Mouse (Mus musculus) MEL (cell line): ENCODE results near the gene Madd.

ENCODE experiments used
- CHD2 ChIP-seq: IDR thresholded peaks from 2 replicates; pipeline ENCODE4 v1.6.1; 2011; ENCODE audit warnings: low read length, improper control_type of control experiment
- CTCF ChIP-seq, 3 experiments: IDR thresholded peaks in 2 of 3; conservative IDR thresholded peaks in 1 of 3; 2 replicates each; pipeline ENCODE4 v1.5.1; 2011 to 2012; ENCODE audit warnings: low read length in 3 of 3, low read depth in 2 of 3, mild to moderate bottlenecking in 2 of 3, improper control_type of control experiment in 1 of 3, inconsistent platforms in 1 of 3, mixed read lengths in 1 of 3, moderate library complexity in 1 of 3; ENCODE audit not compliant: control insufficient read depth in 1 of 3, insufficient read depth in 1 of 3, poor library complexity in 1 of 3, severe bottlenecking in 1 of 3
- GABPA ChIP-seq: IDR thresholded peaks from 2 replicates; pipeline ENCODE4 v1.6.1; 2012; ENCODE audit warnings: low read depth, mild to moderate bottlenecking, inconsistent platforms, low read length, improper control_type of control experiment, moderate library complexity
- HCFC1 ChIP-seq: IDR thresholded peaks from 2 replicates; pipeline ENCODE4 v1.6.1; 2012; ENCODE audit warnings: low read depth, mild to moderate bottlenecking, inconsistent platforms, low read length, improper control_type of control experiment, moderate library complexity
- MAX ChIP-seq: IDR thresholded peaks from 2 replicates; pipeline ENCODE4 v1.6.1; 2011; ENCODE audit warnings: low read length, improper control_type of control experiment
- MAZ ChIP-seq: IDR thresholded peaks from 2 replicates; pipeline ENCODE4 v1.6.1; 2012; ENCODE audit warnings: low read depth, mild to moderate bottlenecking, inconsistent platforms, low read length, improper control_type of control experiment
- MEF2A ChIP-seq: IDR thresholded peaks from 2 replicates; pipeline ENCODE4 v1.6.1; 2014; ENCODE audit warnings: low read depth, mild to moderate bottlenecking, inconsistent platforms, low read length, improper control_type of control experiment; ENCODE audit not compliant: poor library complexity, insufficient replicate concordance, severe bottlenecking; ENCODE audit errors: extremely low read depth
- MYC ChIP-seq: IDR thresholded peaks from 2 replicates; pipeline ENCODE4 v1.6.1; 2011; ENCODE audit warnings: low read depth, mild to moderate bottlenecking, low read length, improper control_type of control experiment, moderate library complexity
- POLR2A ChIP-seq, 2 experiments: IDR thresholded peaks; 2 replicates each; pipeline ENCODE4 v1.6.1; 2011 to 2012; ENCODE audit warnings: low read length in 2 of 2, mild to moderate bottlenecking in 2 of 2, control low read depth in 1 of 2, improper control_type of control experiment in 1 of 2, low read depth in 1 of 2, moderate library complexity in 1 of 2; ENCODE audit not compliant: control insufficient read depth in 1 of 2, insufficient read depth in 1 of 2, poor library complexity in 1 of 2
- SMC3 ChIP-seq: IDR thresholded peaks from 2 replicates; pipeline ENCODE4 v1.6.1; 2011; ENCODE audit warnings: low read depth, low read length, improper control_type of control experiment

- TF ChIP-seq POLR2A (IDR thresholded peaks at IDR 0.05; ENCODE audit: control insufficient read depth in 1 of 2, insufficient read depth in 1 of 2, low read depth in 1 of 2, low read length in 2 of 2, poor library complexity in 1 of 2) (no peak), MEF2A (no peak), MAX (no peak), CTCF (IDR thresholded peaks at IDR 0.05 in 2 of 3, conservative IDR thresholded peaks at IDR 0.05 in 1 of 3; ENCODE audit: control insufficient read depth in 1 of 3, insufficient read depth in 1 of 3, low read depth in 2 of 3, low read length in 3 of 3, poor library complexity in 1 of 3, severe bottlenecking in 1 of 3) (peak in 2 of 3 experiments; percentile 9 to 12; a peak in 2 of 6 replicates), MAZ (no peak), MYC (no peak), CHD2 (no peak), SMC3 (no peak), HCFC1 (no peak), GABPA (no peak)
Observed at GRCm38 (mm10) chr2:91223614-91224013, 40.0 kb upstream of the Madd start.
